Mouse (Mus musculus): ENCODE results near the gene Gm38392. TPM values are rescaled to one million over a fixed set of nuclear protein-coding genes. Genes with fewer than 3 reads are reported as not detected.

Gene Gm38392
- polyA plus RNA-seq, 1 experiment from 2014 or later, result 1.4 TPM

DNA sequence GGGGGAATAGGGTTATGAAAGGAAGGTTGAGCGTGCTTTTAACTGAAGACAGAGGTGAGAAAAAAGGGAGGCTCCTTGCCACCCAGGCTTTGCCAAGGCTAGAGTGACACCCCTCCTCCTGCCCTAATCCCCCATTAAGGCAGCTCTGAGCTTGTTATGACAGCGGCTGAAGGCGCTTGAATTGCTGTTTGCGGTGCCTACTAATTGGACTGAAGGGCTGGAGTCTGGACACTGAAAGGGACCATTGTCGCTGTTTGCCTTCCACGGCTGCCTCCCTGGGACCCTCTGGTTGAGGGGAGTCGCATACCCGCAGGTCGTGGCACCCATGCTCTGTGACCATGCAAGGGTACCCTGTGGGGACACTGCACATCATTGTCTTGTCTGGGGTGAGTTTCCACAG lies 67.1 kb downstream of the Gm38392 start:
- no peak overlapping the region for H3K27ac ChIP-seq (ENCODE audit: low read depth, low read length)
- H3K4me1 ChIP-seq (replicated peaks; ENCODE audit: control insufficient read depth, insufficient read depth, low read length), result peaks cover 5% of the 10 kb centered on the region; the same call in 1 of the 2 replicates
- H3K9me3 ChIP-seq (ENCODE audit: control insufficient read depth, low read length), result no peaks in the 10 kb centered on the region
- no peak overlapping the region for H3K4me2 ChIP-seq
- WGBS, result 29% methylated on average over 9 of the region's 9 CpGs
- H3K9ac ChIP-seq (ENCODE audit: low read depth, low read length), result no peak overlapping the region
- H3K27me3 ChIP-seq (replicated peaks; ENCODE audit: control insufficient read depth, insufficient read depth, low read length), result peaks cover 83% of the 10 kb centered on the region
- DNase-seq (ENCODE audit: low spot score) (no peak), ATAC-seq (replicated peaks; ENCODE audit: low FRiP score) (no peak)
- no peak overlapping the region for H3K4me3 ChIP-seq (ENCODE audit: low read depth, low read length)
- H3K36me3 ChIP-seq (ENCODE audit: control insufficient read depth, insufficient read depth, low read length), result no peaks in the 10 kb centered on the region

DNA sequence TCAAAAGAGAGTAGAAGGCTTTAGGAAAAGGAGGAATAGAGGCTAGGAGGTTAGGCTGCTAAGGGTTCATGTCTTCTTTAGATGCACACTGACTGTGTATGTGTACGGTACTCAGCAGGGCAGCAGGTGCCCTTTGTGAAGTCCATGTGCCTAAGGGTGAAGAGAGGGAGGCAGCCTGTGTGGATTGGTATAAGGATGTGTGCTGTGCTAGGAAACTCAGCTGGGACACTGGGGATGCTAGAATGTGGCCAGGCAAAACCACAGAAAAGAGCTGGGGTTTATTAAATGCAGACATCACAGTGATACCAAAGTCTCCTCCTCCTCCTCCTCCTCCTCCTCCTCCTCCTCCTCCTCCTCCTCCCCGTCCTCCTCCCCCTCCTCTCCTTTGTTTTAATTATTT lies 69.3 kb downstream of the Gm38392 start:
- Histone ChIP-seq H3K4me1 (replicated peaks; ENCODE audit: control insufficient read depth, insufficient read depth, low read length) (peaks cover 5% of the 10 kb centered on the region; the same call in 1 of the 2 replicates), H3K27me3 (replicated peaks; ENCODE audit: control insufficient read depth, insufficient read depth, low read length) (peaks cover 93% of the 10 kb centered on the region), H3K27ac (ENCODE audit: low read depth, low read length) (no peak overlapping the region), H3K36me3 (ENCODE audit: control insufficient read depth, insufficient read depth, low read length) (no peaks in the 10 kb centered on the region), H3K4me3 (ENCODE audit: low read depth, low read length) (no peak overlapping the region), H3K9me3 (ENCODE audit: control insufficient read depth, low read length) (no peaks in the 10 kb centered on the region), H3K9ac (ENCODE audit: low read depth, low read length) (no peak overlapping the region), H3K4me2 (no peak overlapping the region)
- DNase-seq (ENCODE audit: low spot score), result no peak
- ATAC-seq (replicated peaks; ENCODE audit: low FRiP score), result no peak
- 52% methylated on average over 1 of the region's 2 CpGs for WGBS

DNA sequence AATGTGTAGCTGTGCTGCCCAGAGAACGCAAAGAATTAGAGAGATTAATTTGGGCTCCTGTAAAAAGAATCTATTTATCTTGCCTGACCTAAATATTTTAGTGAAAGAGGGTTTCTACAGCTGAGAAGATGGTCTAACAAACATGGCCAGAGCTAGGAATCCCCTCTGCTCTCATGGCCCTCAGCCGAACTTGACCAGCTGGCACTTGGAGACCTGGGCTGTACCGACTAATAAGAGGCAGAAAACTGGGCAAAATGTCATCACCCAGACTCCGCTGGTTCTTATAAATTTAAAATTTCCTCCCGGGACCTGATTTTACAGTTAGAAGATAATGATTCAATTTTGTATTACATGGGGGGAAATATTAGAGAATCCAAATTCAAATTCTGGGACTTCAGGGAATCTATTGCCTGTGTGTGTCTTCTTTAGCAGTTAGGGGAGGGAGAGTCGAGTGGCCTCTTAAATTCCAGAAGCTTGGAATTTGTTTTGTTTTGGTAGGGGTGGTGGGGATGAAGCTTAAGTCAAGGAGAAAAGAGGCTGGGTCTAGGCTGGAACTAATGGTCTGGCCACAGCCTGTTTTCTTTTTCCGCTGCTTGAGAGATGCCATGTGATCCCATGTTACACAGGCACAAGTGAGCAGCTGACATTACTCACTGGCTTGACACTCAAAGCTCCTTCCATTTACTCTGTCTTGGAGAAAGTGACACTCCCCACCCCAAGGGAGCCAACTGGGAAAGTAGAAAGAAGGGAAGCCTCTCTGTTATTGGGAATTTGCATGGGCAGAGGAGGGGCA lies 70.3 kb downstream of the Gm38392 start:
- Histone ChIP-seq H3K4me1 (replicated peaks; ENCODE audit: control insufficient read depth, insufficient read depth, low read length) (peaks cover 5% of the 10 kb centered on the region; the same call in 1 of the 2 replicates), H3K36me3 (ENCODE audit: control insufficient read depth, insufficient read depth, low read length) (no peaks in the 10 kb centered on the region), H3K9me3 (ENCODE audit: control insufficient read depth, low read length) (no peaks in the 10 kb centered on the region), H3K9ac (ENCODE audit: low read depth, low read length) (no peak overlapping the region), H3K27me3 (replicated peaks; ENCODE audit: control insufficient read depth, insufficient read depth, low read length) (peaks cover 96% of the 10 kb centered on the region), H3K4me3 (ENCODE audit: low read depth, low read length) (no peak overlapping the region), H3K27ac (ENCODE audit: low read depth, low read length) (no peak overlapping the region), H3K4me2 (no peak overlapping the region)
- WGBS, result 15% methylated on average over 7 of the region's 7 CpGs
- no peak for DNase-seq (ENCODE audit: low spot score)
- ATAC-seq (replicated peaks; ENCODE audit: low FRiP score), result no peak

DNA sequence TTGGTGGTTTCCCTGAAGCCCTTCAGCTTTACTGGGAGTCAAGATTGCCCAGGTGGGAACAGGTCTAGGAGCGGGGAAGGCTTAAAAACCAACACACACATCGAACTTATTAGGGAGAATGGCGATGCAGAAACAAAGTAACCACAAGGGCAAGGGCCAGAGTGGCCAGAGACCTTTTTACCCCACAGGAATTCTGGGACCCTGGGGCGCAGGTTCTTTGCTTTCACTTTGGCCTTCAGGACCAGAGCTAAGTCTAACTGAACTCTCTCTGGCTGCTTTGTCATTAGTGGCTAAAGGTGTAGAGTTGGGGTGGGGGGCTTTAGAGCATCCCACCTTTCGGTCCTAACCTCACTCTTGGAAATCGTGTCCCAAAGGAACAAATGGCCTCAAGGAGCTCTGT lies 70.9 kb downstream of the Gm38392 start:
- Histone ChIP-seq H3K36me3 (ENCODE audit: control insufficient read depth, insufficient read depth, low read length) (no peaks in the 10 kb centered on the region), H3K27me3 (replicated peaks; ENCODE audit: control insufficient read depth, insufficient read depth, low read length) (peaks cover 96% of the 10 kb centered on the region), H3K4me2 (no peak overlapping the region), H3K4me3 (ENCODE audit: low read depth, low read length) (peak overlapping the region; percentile 35; the same call in 1 of the 2 replicates), H3K27ac (ENCODE audit: low read depth, low read length) (no peak overlapping the region), H3K4me1 (replicated peaks; ENCODE audit: control insufficient read depth, insufficient read depth, low read length) (peaks cover 5% of the 10 kb centered on the region; the same call in 1 of the 2 replicates), H3K9me3 (ENCODE audit: control insufficient read depth, low read length) (no peaks in the 10 kb centered on the region), H3K9ac (ENCODE audit: low read depth, low read length) (no peak overlapping the region)
- ATAC-seq (replicated peaks; ENCODE audit: low FRiP score) (no peak), DNase-seq (ENCODE audit: low spot score) (no peak)
- 8% methylated on average over 6 of the region's 6 CpGs for WGBS

DNA sequence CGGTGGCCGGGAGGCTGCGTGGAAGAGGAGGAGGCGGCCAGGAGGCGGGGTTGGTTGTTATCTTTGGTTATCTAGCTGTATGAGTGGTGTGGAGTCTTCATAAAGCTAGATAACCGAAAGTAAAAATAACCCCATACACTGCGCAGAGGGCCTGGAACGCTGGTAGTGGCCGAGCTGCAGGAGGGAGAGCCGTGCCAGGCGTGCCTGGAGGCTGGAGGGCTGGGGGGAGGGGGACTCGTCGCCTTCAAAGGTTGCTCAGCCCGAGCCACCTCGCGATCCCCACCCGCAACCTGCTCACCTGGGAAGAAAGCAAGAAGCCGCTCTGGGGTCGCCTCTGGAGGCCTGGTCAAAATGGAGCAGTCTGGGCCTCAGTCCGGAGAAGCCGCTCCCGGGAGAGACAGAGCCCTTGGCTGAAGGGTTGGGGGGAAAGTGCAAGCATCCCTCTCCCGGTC lies 71.4 kb downstream of the Gm38392 start:
- no peaks in the 10 kb centered on the region for H3K36me3 ChIP-seq (ENCODE audit: control insufficient read depth, insufficient read depth, low read length)
- no peak overlapping the region for H3K27ac ChIP-seq (ENCODE audit: low read depth, low read length)
- ATAC-seq (replicated peaks; ENCODE audit: low FRiP score) (no peak), DNase-seq (ENCODE audit: low spot score) (no peak)
- peaks cover 97% of the 10 kb centered on the region for H3K27me3 ChIP-seq (replicated peaks; ENCODE audit: control insufficient read depth, insufficient read depth, low read length)
- 1% methylated on average over 23 of the region's 23 CpGs for WGBS
- H3K9ac ChIP-seq (ENCODE audit: low read depth, low read length), result no peak overlapping the region
- peak overlapping the region; percentile 35 for H3K4me3 ChIP-seq (ENCODE audit: low read depth, low read length)
- H3K4me1 ChIP-seq (replicated peaks; ENCODE audit: control insufficient read depth, insufficient read depth, low read length), result peaks cover 5% of the 10 kb centered on the region; the same call in 1 of the 2 replicates
- no peaks in the 10 kb centered on the region for H3K9me3 ChIP-seq (ENCODE audit: control insufficient read depth, low read length)
- peak overlapping the region; percentile 54 for H3K4me2 ChIP-seq

DNA sequence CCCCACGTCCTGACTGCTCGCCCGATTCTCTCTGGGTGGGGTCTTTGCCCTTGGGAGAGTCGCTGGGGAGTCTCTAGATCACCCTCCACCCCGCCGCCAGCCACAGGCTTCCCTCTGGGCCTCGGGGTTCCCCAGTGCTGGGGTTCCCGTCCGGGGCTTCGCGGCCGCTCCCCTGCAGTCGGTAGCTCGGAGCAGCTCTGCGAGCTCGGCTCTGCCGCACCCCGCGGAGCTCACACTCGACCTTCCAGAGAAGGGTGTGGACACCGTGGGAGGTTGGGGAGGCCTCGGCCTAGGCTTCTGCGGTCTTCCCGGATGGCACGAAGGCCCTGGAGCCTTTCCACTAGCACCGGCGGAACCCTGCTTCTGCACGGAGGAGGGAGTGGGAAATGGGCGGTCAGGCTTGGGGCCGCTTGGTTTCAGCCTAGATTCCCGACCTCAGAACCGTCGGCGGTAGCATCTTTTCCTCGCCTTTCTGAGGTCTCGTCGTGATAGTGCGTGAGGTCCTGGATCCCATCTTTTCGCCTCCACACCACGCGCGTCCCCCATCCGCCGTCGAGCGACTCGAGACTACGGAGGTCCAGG lies 71.9 kb downstream of the Gm38392 start:
- Histone ChIP-seq H3K27me3 (replicated peaks; ENCODE audit: control insufficient read depth, insufficient read depth, low read length) (peaks cover 97% of the 10 kb centered on the region), H3K9ac (ENCODE audit: low read depth, low read length) (no peak overlapping the region), H3K36me3 (ENCODE audit: control insufficient read depth, insufficient read depth, low read length) (no peaks in the 10 kb centered on the region), H3K4me1 (replicated peaks; ENCODE audit: control insufficient read depth, insufficient read depth, low read length) (peaks cover 5% of the 10 kb centered on the region; the same call in 1 of the 2 replicates), H3K4me3 (ENCODE audit: low read depth, low read length) (peak overlapping the region; percentile 35), H3K9me3 (ENCODE audit: control insufficient read depth, low read length) (no peaks in the 10 kb centered on the region), H3K27ac (ENCODE audit: low read depth, low read length) (no peak overlapping the region), H3K4me2 (peak overlapping the region; percentile 54)
- ATAC-seq (replicated peaks; ENCODE audit: low FRiP score) (no peak), DNase-seq (ENCODE audit: low spot score) (no peak)
- WGBS, result 1% methylated on average over 48 of the region's 48 CpGs

DNA sequence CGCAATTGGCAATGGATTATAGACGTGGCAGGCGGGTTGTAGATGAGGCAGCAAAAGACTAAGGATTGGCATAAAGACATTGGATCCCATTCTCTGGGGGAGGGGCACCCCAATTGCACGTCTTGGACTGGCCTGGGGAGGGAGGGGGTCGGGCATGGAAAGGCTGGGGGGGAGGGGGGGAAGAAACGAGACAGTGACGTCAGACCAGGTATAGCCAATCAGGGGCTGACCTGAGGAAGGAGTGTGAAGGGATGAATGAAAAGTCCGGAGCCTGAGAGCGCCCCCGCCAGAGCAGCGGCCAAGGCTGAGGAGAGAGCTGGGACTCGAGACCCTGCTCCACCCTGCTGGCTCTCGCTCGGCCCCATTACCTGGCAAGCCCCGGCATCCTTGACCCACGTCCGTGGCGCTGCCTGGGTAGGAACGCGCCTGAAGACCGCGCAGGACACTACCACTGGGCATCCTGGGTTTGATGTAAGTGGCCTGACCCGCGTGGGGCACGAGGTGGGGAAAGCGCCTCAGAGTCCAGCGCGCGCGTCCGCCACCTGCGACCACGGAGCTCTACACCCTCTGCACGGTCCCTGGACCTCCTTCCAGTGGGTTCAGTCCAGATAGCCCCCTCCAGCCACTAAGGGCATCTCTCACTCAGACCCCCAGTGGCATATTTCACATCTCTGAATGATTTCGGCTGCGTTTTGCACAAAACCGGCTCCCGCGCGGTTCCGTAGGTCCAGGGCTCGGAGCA lies 72.6 kb downstream of the Gm38392 start:
- no peak overlapping the region for H3K27ac ChIP-seq (ENCODE audit: low read depth, low read length)
- H3K4me2 ChIP-seq, result peak overlapping the region; percentile 54; the same call in 1 of the 2 replicates
- H3K4me1 ChIP-seq (replicated peaks; ENCODE audit: control insufficient read depth, insufficient read depth, low read length), result peaks cover 5% of the 10 kb centered on the region; the same call in 1 of the 2 replicates
- H3K9ac ChIP-seq (ENCODE audit: low read depth, low read length), result no peak overlapping the region
- no peak for ATAC-seq (replicated peaks; ENCODE audit: low FRiP score)
- DNase-seq (ENCODE audit: low spot score), result no peak
- 2% methylated on average over 42 of the region's 42 CpGs for WGBS
- no peaks in the 10 kb centered on the region for H3K36me3 ChIP-seq (ENCODE audit: control insufficient read depth, insufficient read depth, low read length)
- H3K4me3 ChIP-seq (ENCODE audit: low read depth, low read length), result 0 out of 2 replicates have a peak overlapping the region, but pooled peaks have one; percentile 8
- H3K27me3 ChIP-seq (replicated peaks; ENCODE audit: control insufficient read depth, insufficient read depth, low read length), result peaks cover 97% of the 10 kb centered on the region
- no peaks in the 10 kb centered on the region for H3K9me3 ChIP-seq (ENCODE audit: control insufficient read depth, low read length)

DNA sequence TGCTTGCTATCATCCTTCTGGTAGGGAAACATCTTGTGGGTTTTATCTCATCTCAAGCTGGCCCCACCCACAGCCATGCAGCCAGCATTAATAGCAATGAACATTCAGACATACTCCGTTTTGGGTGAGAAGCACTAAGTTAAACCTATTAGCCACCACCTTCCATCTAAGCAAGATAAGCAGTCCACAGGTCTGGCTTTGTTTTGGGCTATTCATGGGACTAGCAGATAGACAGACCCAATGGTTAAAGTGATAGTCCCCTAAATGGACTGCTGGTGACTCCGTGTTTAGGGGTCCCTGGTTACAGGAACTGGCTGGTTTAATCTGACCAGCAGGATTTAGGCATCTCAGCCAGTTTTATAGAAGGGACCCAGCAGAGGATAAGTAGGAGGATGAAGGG lies 74.0 kb downstream of the Gm38392 start:
- DNase-seq (ENCODE audit: low spot score) (no peak), ATAC-seq (replicated peaks; ENCODE audit: low FRiP score) (no peak)
- H3K9ac ChIP-seq (ENCODE audit: low read depth, low read length), result no peak overlapping the region
- no peaks in the 10 kb centered on the region for H3K36me3 ChIP-seq (ENCODE audit: control insufficient read depth, insufficient read depth, low read length)
- H3K4me1 ChIP-seq (replicated peaks; ENCODE audit: control insufficient read depth, insufficient read depth, low read length), result peaks cover 5% of the 10 kb centered on the region; the same call in 1 of the 2 replicates
- 5% methylated on average over 2 of the region's 2 CpGs for WGBS
- no peaks in the 10 kb centered on the region for H3K9me3 ChIP-seq (ENCODE audit: control insufficient read depth, low read length)
- H3K4me3 ChIP-seq (ENCODE audit: low read depth, low read length), result no peak overlapping the region
- peaks cover 98% of the 10 kb centered on the region for H3K27me3 ChIP-seq (replicated peaks; ENCODE audit: control insufficient read depth, insufficient read depth, low read length)
- no peak overlapping the region for H3K4me2 ChIP-seq
- H3K27ac ChIP-seq (ENCODE audit: low read depth, low read length), result no peak overlapping the region

Measured in liver, embryonic 11.5 days (tissue).